Mouse (Mus musculus): ENCODE results near the gene Slc12a8.

- TF ChIP-seq CTCF (IDR thresholded peaks at IDR 0.05; ENCODE audit: low read depth) = no peak
- TF ChIP-seq EP300 (IDR thresholded peaks at IDR 0.05; ENCODE audit: low read depth) = no peak
These were observed 153.2 kb downstream of the Slc12a8 start for GRCm38 (mm10) chr16:33670340-33670739.
